Mouse (Mus musculus) CD4-positive naive resting alpha-beta T cell, adult 76 days (primary cell): ENCODE measurements around the gene Cyp4a10. TPM values are rescaled to one million over a fixed set of nuclear protein-coding genes. Genes with fewer than 3 reads are reported as not detected.

Source experiments
- total RNA-seq: library from RNA; stranded (reverse); gene quantifications from one replicate; pipeline ENCODE4 v1.2.4, GENCODE M21; 2023

Gene Cyp4a10
- not detected for total RNA-seq

DNA sequence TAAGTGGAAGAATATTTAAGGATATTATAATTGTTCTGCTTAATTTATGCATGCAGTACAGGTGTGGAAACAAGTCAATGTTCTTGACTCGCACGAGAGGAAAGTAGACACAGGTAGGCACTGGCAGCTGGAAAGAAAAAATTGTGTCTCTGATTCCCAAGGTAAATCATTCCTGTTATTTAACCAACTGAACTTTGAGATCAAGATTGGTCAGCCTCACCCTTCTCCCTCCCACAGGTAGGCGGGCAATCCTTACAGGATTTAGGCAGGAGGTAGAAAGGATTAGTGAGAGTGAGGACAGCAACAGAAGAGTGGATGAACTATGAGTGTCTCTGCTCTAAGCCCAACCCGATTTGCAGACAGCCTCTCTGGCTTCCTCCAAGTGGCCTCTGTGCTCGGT, at the start of gene Cyp4a10:
Gene Cyp4a10 (plus strand): TSS at position 265 of the 400 bp plus-strand sequence.

DNA sequence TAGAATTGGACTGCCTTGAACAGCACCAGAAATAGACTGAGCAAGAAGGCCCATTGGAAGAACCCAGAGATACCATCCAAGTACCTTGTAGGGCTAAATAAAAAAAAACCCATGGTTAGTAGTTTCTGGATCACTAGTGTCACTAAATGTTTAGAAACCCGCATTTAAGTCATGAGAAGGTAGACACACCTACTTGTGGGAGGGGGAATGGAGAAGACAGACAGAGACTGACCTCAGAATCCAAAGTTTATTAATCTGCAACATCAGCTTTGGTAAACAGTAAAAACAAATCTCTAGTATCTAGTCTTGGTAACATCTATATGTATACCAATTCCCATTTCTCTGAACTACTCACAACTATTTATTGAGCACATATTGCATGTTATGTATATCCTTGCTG, 22.1 kb upstream of the Cyp4a10 start, which contains the start of gene Cyp4a14:
Gene Cyp4a14 (minus strand): TSS at position 142 of the 400 bp plus-strand sequence.

DNA sequence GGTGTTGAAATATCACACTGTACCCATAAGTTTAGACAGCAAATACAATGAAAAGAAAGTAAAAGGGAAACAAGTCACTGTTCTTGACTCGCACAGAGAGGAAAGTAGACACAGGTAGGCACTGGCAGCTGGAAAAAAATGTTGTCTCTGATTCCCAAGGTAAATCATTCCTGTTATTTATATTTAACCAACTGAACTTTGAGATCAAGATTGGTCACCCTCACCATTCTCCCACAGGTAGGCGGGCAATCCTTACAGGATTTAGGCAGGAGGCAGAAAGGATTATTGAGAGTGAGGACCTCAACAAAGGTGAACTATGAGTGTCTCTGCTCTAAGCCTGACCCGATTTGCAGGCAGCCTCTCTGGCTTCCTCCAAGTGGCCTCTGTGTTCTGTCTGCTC, 45.3 kb downstream of the Cyp4a10 start, which contains the start of gene Cyp4a31:
Gene Cyp4a31 (plus strand): TSS at position 249 of the 400 bp plus-strand sequence.

Other genes starting within 250 kb of the Cyp4a10 start
- gene Cyp4a12a, start 219.2 kb upstream of the Cyp4a10 start, total RNA-seq, result not detected
- gene Cyp4a12b, start 106.6 kb upstream of the Cyp4a10 start, total RNA-seq, result not detected
- not detected for gene Cyp4a30b, start 65.7 kb upstream of the Cyp4a10 start, total RNA-seq
- gene Cyp4a14, start 22.1 kb upstream of the Cyp4a10 start, total RNA-seq, result not detected
- gene Cyp4a31, start 45.4 kb downstream of the Cyp4a10 start, total RNA-seq, result not detected
- not detected for gene Cyp4a32, start 82.7 kb downstream of the Cyp4a10 start, total RNA-seq
- gene Cyp4b1, start 129.5 kb downstream of the Cyp4a10 start, total RNA-seq, result not detected
- gene Efcab14, start 219.5 kb downstream of the Cyp4a10 start, total RNA-seq, result 34.0 TPM